Mouse (Mus musculus) limb, embryonic 15.5 days (tissue): ENCODE data around the gene Prrc2b. TPM values are rescaled to one million over a fixed set of nuclear protein-coding genes. Genes with fewer than 3 reads are reported as not detected.
A peak's percentile ranks its signal among the peaks of the same experiment; 100 is the strongest.

Experiments
- ATAC-seq: fragments of 200-750 bp; cut with Nextera tagmentation; 2 replicates; pipeline ENCODE4 v1.8.0; 2017; ENCODE audit warnings: low read depth, moderate TSS enrichment; ENCODE audit not compliant: insufficient number of reproducible peaks, low FRiP score, low TSS enrichment
- H3K27ac ChIP-seq: fragments of 300-500 bp; sonication (generic); 2 replicates; pipeline ENCODE4 v1.5.1; 2015; ENCODE audit warnings: moderate library complexity, mild to moderate bottlenecking, inconsistent platforms
- H3K27me3 ChIP-seq: fragments of 300-500 bp; sonication (generic); 2 replicates; pipeline ENCODE4 v1.6.1; 2015; ENCODE audit warnings: inconsistent platforms
- H3K36me3 ChIP-seq: fragments of 300-500 bp; sonication (generic); 2 replicates; pipeline ENCODE4 v1.6.1; 2015; ENCODE audit warnings: inconsistent platforms
- H3K4me1 ChIP-seq: fragments of 300-500 bp; sonication (generic); 2 replicates; pipeline ENCODE4 v1.6.1; 2015; ENCODE audit warnings: inconsistent platforms
- H3K4me2 ChIP-seq: fragments of 300-500 bp; sonication (generic); 2 replicates; pipeline ENCODE4 v1.6.1; 2015; ENCODE audit warnings: mild to moderate bottlenecking, inconsistent platforms
- H3K4me3 ChIP-seq: fragments of 300-500 bp; sonication (generic); 2 replicates; pipeline ENCODE4 v1.5.1; 2015; ENCODE audit warnings: mild to moderate bottlenecking, inconsistent platforms
- H3K9ac ChIP-seq: fragments of 300-500 bp; sonication (generic); 2 replicates; pipeline ENCODE4 v1.6.1; 2015; ENCODE audit warnings: inconsistent platforms
- H3K9me3 ChIP-seq: fragments of 300-500 bp; sonication (generic); 2 replicates; pipeline ENCODE4 v1.6.1; 2016; ENCODE audit warnings: inconsistent platforms
- WGBS: fragments of 180-500 bp; shearing (Covaris S2); methylation state at CpG from one replicate; pipeline ENCODE4 v1.1.7; 2015; 5-methylcytosine and 5-hydroxymethylcytosine counted together
- polyA plus RNA-seq: library from polyadenylated mRNA; unstranded; fragments of >200 nt; fragmentation: Nextera tagmentation; extraction: Ambion mirVana; gene quantifications from 2 replicates; pipeline ENCODE4 v1.2.1, GENCODE M21; 2015

The Prrc2b gene
- polyA plus RNA-seq = 40.8 and 44.8 TPM in 2 replicates

DNA sequence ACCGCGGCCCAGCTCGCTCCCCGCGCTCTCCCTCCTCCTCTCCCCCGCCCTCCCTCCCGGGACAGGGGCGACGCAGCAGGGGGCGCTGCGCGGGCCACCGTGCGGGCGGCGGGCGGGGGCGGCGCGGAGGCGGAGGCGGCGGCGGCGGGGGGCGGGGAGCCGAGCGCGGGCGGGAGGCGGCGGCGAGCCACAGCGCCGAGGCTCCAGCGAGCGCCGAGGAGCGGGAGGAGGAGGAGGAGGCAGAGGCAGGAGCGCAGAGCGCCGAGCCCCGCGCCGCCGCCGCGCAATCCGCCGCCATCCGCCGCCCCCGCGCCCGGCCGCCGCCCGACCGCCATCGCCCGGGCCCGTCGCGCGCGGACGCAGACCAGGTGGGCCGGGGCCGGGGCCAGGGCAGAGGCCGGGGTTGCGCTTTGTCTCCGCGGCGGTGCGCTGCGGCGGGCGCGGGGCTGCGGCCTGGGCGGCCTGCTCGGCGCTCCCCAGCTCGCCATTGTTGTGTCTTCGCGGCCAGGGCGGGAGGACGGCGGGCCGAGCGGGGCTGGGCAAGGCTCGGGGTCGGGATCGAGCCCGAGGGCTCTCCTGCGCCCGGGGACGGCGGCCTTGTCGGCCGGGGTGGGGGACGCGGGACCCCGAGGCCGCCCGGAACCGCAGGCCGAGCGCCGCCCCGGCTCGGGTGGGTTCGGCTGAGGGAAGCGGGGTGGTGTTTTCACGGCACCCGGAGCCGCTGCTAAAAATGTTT is at the start of gene Prrc2b:
TSS of gene Prrc2b (plus strand) at position 159 of the 736 bp plus-strand sequence.
- H3K36me3 ChIP-seq = no peaks in the 10 kb centered on the region
- no peaks in the 10 kb centered on the region for H3K9me3 ChIP-seq
- peaks cover 45% of the 10 kb centered on the region for H3K4me1 ChIP-seq
- under 1% methylated on average over 62 of the region's 117 CpGs for WGBS
- H3K4me2 ChIP-seq = peak within 1 kb of the TSS; percentile 82
- peak; percentile 61 for ATAC-seq
- H3K9ac ChIP-seq = peak within 1 kb of the TSS; percentile 98
- H3K27me3 ChIP-seq = no peaks in the 10 kb centered on the region
- H3K4me3 ChIP-seq = peak within 1 kb of the TSS; percentile 79
- H3K27ac ChIP-seq = peak within 1 kb of the TSS; percentile 98

DNA sequence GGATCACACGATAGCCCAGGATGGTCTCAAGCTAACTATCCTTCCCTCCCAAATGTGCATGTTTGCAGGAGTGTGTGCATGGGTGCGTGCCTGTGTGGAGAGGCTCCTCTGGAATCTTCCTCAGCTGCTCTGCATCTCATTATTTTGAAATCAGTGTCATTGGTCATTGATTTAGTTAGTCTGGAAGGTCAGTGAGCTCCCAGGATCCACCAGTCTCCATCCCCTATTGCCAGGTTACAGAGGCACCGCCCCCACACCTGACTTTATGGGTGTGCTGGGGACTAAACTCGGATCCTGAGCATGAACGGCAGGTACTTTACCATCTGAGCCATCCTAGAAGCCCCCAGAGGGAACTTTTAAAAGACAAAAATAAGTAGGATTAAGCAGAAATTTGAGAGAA is 47.9 kb upstream of the Prrc2b start:
- no peak overlapping the region for H3K4me2 ChIP-seq
- H3K9me3 ChIP-seq = no peaks in the 10 kb centered on the region
- no peaks in the 10 kb centered on the region; the same call in 1 of the 2 replicates for H3K36me3 ChIP-seq
- WGBS = 51% methylated on average over 5 of the region's 5 CpGs
- no peak overlapping the region for H3K27ac ChIP-seq
- H3K9ac ChIP-seq = no peak overlapping the region
- ATAC-seq = no peak
- H3K4me3 ChIP-seq = no peak overlapping the region
- no peaks in the 10 kb centered on the region for H3K4me1 ChIP-seq
- no peaks in the 10 kb centered on the region; the same call in 1 of the 2 replicates for H3K27me3 ChIP-seq

DNA sequence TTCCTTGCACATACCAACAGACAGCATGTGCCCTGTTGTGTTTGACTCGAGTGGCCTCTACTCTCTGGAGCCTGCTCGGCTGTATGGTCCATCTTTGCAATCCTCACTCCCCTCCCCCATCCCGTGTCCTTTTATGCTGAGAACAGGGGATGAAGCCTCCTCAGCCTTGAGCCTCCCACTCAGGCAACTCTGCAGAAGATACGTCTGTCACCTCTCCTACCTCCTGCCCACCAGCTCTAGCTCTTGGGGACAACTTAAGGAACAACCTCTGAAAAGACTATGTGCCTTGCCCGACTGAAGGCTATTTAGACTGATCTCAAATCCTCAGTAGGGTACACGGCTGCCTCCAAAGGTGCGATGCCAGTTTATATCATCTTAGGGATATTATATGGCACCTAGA is 47.3 kb upstream of the Prrc2b start:
- H3K4me2 ChIP-seq = no peak overlapping the region
- WGBS = 76% methylated on average over 7 of the region's 7 CpGs
- ATAC-seq = no peak

DNA sequence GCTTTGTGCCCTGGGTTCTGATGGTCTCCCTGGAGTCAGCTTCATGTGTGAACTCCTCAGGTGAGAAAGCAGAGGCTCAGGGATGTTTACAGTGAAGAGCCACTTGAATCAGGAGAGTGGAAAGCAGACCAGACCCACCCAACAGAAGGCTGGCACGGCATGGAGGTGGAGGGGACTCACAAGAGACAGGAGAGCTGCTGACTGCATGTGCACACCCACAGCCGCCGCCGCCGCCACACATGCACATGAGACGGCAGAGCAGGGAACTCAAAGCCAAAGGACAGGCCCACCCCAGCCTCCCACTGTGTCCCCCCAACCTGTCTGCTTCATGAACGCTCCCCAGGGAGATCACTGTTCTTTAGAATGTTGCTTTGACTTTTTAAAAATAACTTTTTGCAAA is 46.8 kb upstream of the Prrc2b start:
- 83% methylated on average over 7 of the region's 7 CpGs for WGBS
- H3K27ac ChIP-seq = no peak overlapping the region; the same call in 1 of the 2 replicates
- no peaks in the 10 kb centered on the region; the same call in 1 of the 2 replicates for H3K36me3 ChIP-seq

More for the DNA sequence above, 47.3 kb upstream of the Prrc2b start:
- H3K9me3 ChIP-seq = no peaks in the 10 kb centered on the region
- no peak overlapping the region for H3K9ac ChIP-seq
- H3K4me1 ChIP-seq = no peaks in the 10 kb centered on the region
- H3K27me3 ChIP-seq = no peaks in the 10 kb centered on the region
- H3K36me3 ChIP-seq = no peaks in the 10 kb centered on the region; the same call in 1 of the 2 replicates
- H3K4me3 ChIP-seq = no peak overlapping the region
- no peak overlapping the region for H3K27ac ChIP-seq

DNA sequence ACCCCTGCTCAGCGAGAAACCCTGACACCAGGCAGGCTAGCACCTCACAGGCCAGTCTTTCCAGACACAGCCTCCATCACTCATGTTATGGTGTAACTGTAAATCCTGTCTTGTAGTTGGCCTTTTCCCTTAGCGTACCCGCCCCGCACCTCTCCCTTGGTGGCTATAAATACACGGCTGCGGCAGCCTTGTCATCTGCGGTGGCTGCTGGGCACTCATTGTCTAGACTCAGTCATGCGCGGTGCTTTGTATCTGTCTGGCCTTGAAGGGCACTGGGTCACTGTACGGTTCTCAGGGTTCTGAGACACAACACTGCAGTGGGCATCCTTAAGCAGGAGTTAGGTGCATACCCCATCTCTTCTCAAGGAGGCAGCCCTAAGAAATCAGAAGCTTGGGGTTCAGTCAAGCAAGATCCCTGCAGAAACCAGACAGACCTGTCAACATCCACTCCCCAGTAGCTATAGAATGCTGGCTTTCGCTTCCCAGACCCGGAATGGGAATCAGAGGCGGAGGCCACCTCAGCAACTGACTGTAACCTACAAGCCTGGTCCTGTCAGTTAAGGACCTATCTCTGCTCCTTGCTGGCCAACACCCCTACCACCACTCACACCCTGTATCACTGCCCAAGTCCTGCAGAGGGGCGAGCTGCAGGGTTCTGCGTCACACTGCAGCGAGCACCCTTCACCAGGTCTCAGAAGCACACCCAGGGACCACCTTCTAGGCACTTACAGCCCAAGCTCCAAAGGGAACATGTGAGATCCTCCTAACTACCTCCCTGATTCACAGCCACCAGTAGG is 45.6 kb upstream of the Prrc2b start:
- Histone ChIP-seq H3K36me3 (no peaks in the 10 kb centered on the region), H3K9ac (no peak overlapping the region), H3K27ac (no peak overlapping the region), H3K4me1 (no peaks in the 10 kb centered on the region), H3K4me2 (no peak overlapping the region), H3K9me3 (no peaks in the 10 kb centered on the region), H3K27me3 (no peaks in the 10 kb centered on the region), H3K4me3 (no peak overlapping the region)
- no peak for ATAC-seq
- 78% methylated on average over 16 of the region's 16 CpGs for WGBS

More for the DNA sequence above, 46.8 kb upstream of the Prrc2b start:
- Histone ChIP-seq H3K4me1 (no peaks in the 10 kb centered on the region), H3K4me3 (no peak overlapping the region), H3K27me3 (no peaks in the 10 kb centered on the region), H3K9me3 (no peaks in the 10 kb centered on the region), H3K4me2 (no peak overlapping the region), H3K9ac (no peak overlapping the region)
- no peak for ATAC-seq

DNA sequence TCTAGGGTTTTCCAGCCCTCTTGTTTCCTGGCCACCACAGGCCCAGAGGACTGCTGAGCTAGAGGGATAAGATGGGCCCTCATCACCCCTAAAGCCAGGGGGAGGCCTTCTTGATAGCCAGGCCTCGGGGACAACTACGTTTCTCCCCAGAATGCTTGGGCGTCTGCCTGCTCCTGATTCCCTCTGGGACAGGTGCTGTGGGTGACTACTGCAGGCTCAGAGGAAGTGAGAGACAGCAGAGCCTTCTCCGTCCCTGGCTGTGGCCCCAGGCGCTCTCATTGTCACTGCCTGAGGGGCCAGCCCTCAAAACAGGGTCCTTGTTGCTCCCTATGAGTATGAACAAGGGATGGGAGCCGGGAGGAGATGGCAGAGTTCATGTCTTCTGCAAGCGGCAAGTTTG is 45.0 kb upstream of the Prrc2b start:
- H3K4me1 ChIP-seq = no peaks in the 10 kb centered on the region
- WGBS = 73% methylated on average over 7 of the region's 7 CpGs
- no peaks in the 10 kb centered on the region for H3K36me3 ChIP-seq
- no peaks in the 10 kb centered on the region for H3K27me3 ChIP-seq
- no peak overlapping the region for H3K27ac ChIP-seq
- no peak overlapping the region for H3K4me2 ChIP-seq
- no peaks in the 10 kb centered on the region for H3K9me3 ChIP-seq
- no peak for ATAC-seq
- no peak overlapping the region for H3K9ac ChIP-seq
- no peak overlapping the region for H3K4me3 ChIP-seq

DNA sequence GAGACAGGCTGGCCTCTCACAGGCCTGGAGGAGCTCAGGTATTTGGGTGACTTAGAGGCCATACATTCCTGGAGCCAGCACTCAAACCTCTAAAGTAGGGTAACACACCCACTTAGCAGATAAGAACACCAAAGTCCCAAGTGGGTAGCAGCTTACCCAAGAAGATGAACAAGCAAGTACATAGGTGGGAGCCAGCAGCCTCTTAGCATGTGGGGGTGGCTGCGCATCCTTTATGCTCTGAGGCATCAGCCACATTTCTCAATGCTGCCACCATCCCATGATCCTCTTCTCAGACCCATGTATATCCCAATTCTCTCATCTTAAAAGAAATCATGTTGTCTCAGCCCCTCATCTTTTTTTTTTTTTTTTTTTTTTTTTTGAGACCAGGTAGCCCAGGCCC is 39.6 kb upstream of the Prrc2b start:
- H3K4me2 ChIP-seq = no peak overlapping the region
- no peaks in the 10 kb centered on the region for H3K36me3 ChIP-seq
- H3K4me3 ChIP-seq = no peak overlapping the region
- no peak overlapping the region for H3K27ac ChIP-seq
- WGBS = 100% methylated on average over 1 of the region's 1 CpGs
- no peaks in the 10 kb centered on the region for H3K9me3 ChIP-seq
- no peaks in the 10 kb centered on the region for H3K27me3 ChIP-seq
- no peak for ATAC-seq
- no peak overlapping the region for H3K9ac ChIP-seq
- no peaks in the 10 kb centered on the region for H3K4me1 ChIP-seq

DNA sequence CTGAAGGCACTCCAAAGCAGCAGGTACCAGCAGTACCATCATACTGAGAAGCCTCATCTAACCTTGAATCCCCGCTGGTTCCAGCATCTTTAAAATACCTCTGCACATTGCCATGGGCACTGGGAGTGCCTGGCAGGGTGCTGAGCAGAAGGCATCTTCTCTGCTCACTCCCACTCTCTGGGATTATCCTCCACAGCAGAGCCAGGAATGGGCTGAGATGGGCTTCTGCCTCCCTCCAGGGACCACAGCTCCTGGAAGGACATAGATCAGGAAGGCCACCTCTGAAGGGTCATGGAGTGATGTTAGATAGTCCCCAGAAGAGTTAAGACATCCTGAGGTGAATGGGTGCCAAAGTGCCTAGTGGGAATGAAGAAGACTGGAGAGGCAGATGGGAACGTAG is 38.3 kb upstream of the Prrc2b start:
- no peaks in the 10 kb centered on the region for H3K4me1 ChIP-seq
- H3K4me3 ChIP-seq = no peak overlapping the region
- WGBS = 67% methylated on average over 2 of the region's 2 CpGs
- H3K9ac ChIP-seq = no peak overlapping the region
- ATAC-seq = no peak
- no peaks in the 10 kb centered on the region for H3K36me3 ChIP-seq
- H3K27ac ChIP-seq = no peak overlapping the region
- H3K4me2 ChIP-seq = no peak overlapping the region
- H3K27me3 ChIP-seq = no peaks in the 10 kb centered on the region
- H3K9me3 ChIP-seq = no peaks in the 10 kb centered on the region

DNA sequence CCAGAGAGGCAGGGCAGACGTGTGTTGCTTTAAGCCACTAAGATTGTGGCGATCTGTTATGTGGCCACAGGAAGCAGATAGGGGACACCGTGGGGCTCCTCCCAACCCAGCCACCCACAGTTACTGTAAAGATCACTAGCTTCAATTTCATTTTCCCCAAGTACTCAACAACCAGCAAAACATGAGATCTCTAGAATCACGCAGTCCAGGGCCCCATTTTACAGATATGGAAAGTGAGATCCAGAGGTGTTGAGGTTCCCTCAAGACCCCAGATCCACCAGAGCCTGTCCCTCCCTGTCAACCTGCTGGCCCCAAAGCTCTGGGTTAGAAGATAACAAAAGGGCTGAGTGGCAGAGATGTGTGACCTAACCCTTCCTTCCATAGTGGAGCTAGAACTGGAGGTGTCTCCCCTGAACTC is 35.0 kb upstream of the Prrc2b start:
- Histone ChIP-seq H3K36me3 (no peaks in the 10 kb centered on the region), H3K9ac (no peak overlapping the region), H3K27me3 (no peaks in the 10 kb centered on the region), H3K27ac (no peak overlapping the region), H3K4me1 (no peaks in the 10 kb centered on the region), H3K4me3 (no peak overlapping the region), H3K9me3 (no peaks in the 10 kb centered on the region), H3K4me2 (no peak overlapping the region)
- 89% methylated on average over 4 of the region's 4 CpGs for whole genome bisulfite sequencing
- no peak for ATAC-seq

DNA sequence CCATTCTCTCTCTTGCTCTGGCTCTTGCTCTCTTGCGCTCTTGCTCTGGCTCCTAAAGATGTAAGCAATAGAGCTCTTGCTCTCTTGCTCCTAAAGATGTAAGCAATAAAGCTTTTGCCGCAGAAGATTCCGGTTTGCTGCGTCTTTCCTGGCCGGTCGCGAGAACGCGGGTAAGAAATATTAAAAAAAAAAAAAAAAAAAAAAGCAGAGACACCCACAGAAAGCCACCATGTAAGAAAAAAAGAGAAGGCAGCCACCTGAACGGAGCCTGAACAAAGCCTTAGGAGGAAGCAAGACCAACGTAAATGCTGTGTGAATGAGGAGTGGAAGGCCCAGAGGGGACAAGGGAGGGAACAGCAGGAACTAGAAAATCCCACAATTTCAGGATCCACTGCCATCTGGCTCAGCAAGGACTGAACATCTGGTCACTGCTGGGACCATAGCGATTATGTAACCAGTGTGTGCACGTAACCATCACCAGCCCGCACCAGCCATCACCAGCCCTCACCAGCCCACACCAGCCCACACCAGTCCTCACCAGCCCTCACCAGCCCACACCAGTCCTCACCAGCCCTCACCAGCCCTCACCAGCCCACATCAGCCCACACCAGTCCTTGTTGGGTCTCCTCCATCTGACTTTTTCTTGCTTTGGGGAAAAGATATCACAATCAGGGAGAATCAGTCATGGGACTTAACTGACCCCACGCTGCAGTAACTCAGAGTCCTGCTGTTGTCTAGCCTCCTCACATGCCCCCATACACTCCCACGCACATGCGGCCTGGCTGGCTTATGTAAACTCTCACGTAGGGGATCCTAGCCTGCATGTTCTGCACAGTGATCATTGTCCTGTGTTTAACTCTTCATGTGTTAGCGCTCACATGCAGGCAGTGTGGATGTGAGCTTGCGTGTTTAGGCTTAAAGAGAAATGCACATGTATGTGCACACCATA is 30.8 kb upstream of the Prrc2b start:
- H3K4me1 ChIP-seq = no peaks in the 10 kb centered on the region
- no peak overlapping the region for H3K27ac ChIP-seq
- H3K9ac ChIP-seq = no peak overlapping the region
- no peak overlapping the region for H3K4me3 ChIP-seq
- ATAC-seq = no peak
- no peaks in the 10 kb centered on the region for H3K9me3 ChIP-seq
- H3K27me3 ChIP-seq = no peaks in the 10 kb centered on the region
- 86% methylated on average over 20 of the region's 20 CpGs for WGBS
- no peaks in the 10 kb centered on the region for H3K36me3 ChIP-seq
- no peak overlapping the region for H3K4me2 ChIP-seq

DNA sequence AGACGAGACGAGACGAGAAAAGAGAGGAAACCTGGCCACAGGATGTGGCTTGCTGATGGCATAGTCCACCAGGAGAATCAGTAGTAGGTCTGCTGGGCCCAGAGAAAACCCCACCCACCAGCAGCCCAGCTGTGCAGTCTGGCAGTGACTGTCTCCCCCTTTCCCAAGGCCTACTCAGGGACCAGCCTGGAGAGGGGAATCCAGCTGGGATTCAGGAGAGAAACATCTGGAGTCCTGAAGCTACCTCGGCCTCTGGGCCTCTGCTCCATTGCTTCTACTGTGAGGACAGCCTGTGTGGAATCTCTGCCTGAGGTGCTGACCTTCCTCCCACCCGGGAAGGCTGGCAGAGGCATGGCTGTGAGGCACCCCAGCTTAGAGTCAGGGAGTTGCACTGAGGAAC is 29.7 kb upstream of the Prrc2b start:
- Histone ChIP-seq H3K27me3 (no peaks in the 10 kb centered on the region), H3K4me3 (no peak overlapping the region), H3K36me3 (no peaks in the 10 kb centered on the region), H3K27ac (no peak overlapping the region), H3K9me3 (no peaks in the 10 kb centered on the region), H3K9ac (no peak overlapping the region), H3K4me1 (no peaks in the 10 kb centered on the region), H3K4me2 (no peak overlapping the region)
- no peak for ATAC-seq
- 44% methylated on average over 5 of the region's 5 CpGs for WGBS
